Mouse (Mus musculus) intestine, embryonic 16.5 days (tissue): Measurements from ENCODE around the gene Arhgef3. TPM values are rescaled to one million over a fixed set of nuclear protein-coding genes. Genes with fewer than 3 reads are reported as not detected.
"Not testable (repeated sequence)": the region's sequence is repeated elsewhere in the genome, so short reads cannot be mapped to it uniquely, and the experiment has no call there.

Experiments
- ATAC-seq: fragments of 200-750 bp; cut with Nextera tagmentation; 2 replicates; pipeline ENCODE4 v1.8.0; 2017; ENCODE audit warnings: moderate TSS enrichment, moderate library complexity
- H3K27ac ChIP-seq: fragments of 300-500 bp; sonication (generic); 2 replicates; pipeline ENCODE4 v1.5.1; 2014; ENCODE audit warnings: mild to moderate bottlenecking, low read length
- H3K27me3 ChIP-seq: fragments of 300-500 bp; sonication (generic); replicated peaks from 2 replicates; pipeline ENCODE4 v1.6.1; 2014; ENCODE audit warnings: low read length, control low read depth, mixed read lengths; ENCODE audit not compliant: control insufficient read depth, insufficient read depth
- H3K36me3 ChIP-seq: fragments of 300-500 bp; sonication (generic); 2 replicates; pipeline ENCODE4 v1.6.1; 2014; ENCODE audit warnings: low read length, control low read depth; ENCODE audit not compliant: control insufficient read depth, insufficient read depth
- H3K4me1 ChIP-seq: fragments of 300-500 bp; sonication (generic); 2 replicates; pipeline ENCODE4 v1.6.1; 2014; ENCODE audit warnings: low read length, control low read depth, mixed read lengths; ENCODE audit not compliant: control insufficient read depth, insufficient read depth
- H3K4me2 ChIP-seq: fragments of 300-500 bp; sonication (generic); 2 replicates; pipeline ENCODE4 v1.6.1; 2014; ENCODE audit warnings: low read depth, low read length, control low read depth
- H3K4me3 ChIP-seq: fragments of 300-500 bp; sonication (generic); 2 replicates; pipeline ENCODE4 v1.5.1; 2014; ENCODE audit warnings: mild to moderate bottlenecking, low read length
- H3K9ac ChIP-seq: fragments of 300-500 bp; sonication (generic); 2 replicates; pipeline ENCODE4 v1.6.1; 2014; ENCODE audit warnings: low read depth, low read length
- H3K9me3 ChIP-seq: fragments of 300-500 bp; sonication (generic); 2 replicates; pipeline ENCODE4 v1.6.1; 2016; ENCODE audit warnings: low read length, control low read depth; ENCODE audit not compliant: control insufficient read depth
- WGBS: fragments of 180-500 bp; shearing (Covaris S2); extraction: QIAGEN DNeasy Blood & Tissue Kit; methylation state at CpG from one replicate; pipeline ENCODE4 v1.1.7; 2014; 5-methylcytosine and 5-hydroxymethylcytosine counted together
- polyA plus RNA-seq: library from polyadenylated mRNA; unstranded; fragments of >200 nt; fragmentation: Nextera tagmentation; extraction: Ambion mirVana; gene quantifications from 2 replicates; pipeline ENCODE4 v1.2.1, GENCODE M21; 2015

Arhgef3 gene
- polyA plus RNA-seq, 1 experiment from 2014 or later: 12.0 TPM

- not testable (repeated sequence) for H3K27me3 ChIP-seq, H3K4me1 ChIP-seq, H3K36me3 ChIP-seq, ATAC-seq, H3K4me3 ChIP-seq, H3K4me2 ChIP-seq, H3K9me3 ChIP-seq, H3K27ac ChIP-seq, H3K9ac ChIP-seq
- 91% methylated on average over 10 of the region's 10 CpGs for WGBS
Observed at GRCm38 (mm10) chr14:27246948-27247347, 132.2 kb downstream of the Arhgef3 start.

- H3K9me3 ChIP-seq: no peaks in the 10 kb centered on the region
- H3K9ac ChIP-seq: no peak overlapping the region
- H3K36me3 ChIP-seq: no peaks in the 10 kb centered on the region
- no peak overlapping the region for H3K27ac ChIP-seq
- H3K4me2 ChIP-seq: no peak overlapping the region
- no peak for ATAC-seq
- WGBS: 92% methylated on average over 1 of the region's 1 CpGs
- H3K4me1 ChIP-seq: no peaks in the 10 kb centered on the region
- H3K4me3 ChIP-seq: no peak overlapping the region
- no peaks in the 10 kb centered on the region for H3K27me3 ChIP-seq
Observed at GRCm38 (mm10) chr14:27249121-27249520, 134.4 kb downstream of the Arhgef3 start.

- Histone ChIP-seq H3K4me3 (no peak overlapping the region), H3K36me3 (no peaks in the 10 kb centered on the region), H3K27ac (no peak overlapping the region), H3K27me3 (no peaks in the 10 kb centered on the region), H3K9ac (no peak overlapping the region), H3K9me3 (no peaks in the 10 kb centered on the region), H3K4me2 (no peak overlapping the region), H3K4me1 (no peaks in the 10 kb centered on the region)
- WGBS: 73% methylated on average over 7 of the region's 7 CpGs
- ATAC-seq: no peak
Observed at GRCm38 (mm10) chr14:27250281-27250789, 135.6 kb downstream of the Arhgef3 start.

GRCm38 (mm10) chr14:27253391-27253790 is 138.7 kb downstream of the Arhgef3 start:
- H3K4me1 ChIP-seq: no peaks in the 10 kb centered on the region
- 88% methylated on average over 5 of the region's 5 CpGs for WGBS
- no peak overlapping the region for H3K9ac ChIP-seq
- H3K27ac ChIP-seq: no peak overlapping the region
- no peaks in the 10 kb centered on the region for H3K27me3 ChIP-seq
- ATAC-seq: no peak
- no peaks in the 10 kb centered on the region for H3K9me3 ChIP-seq
- no peak overlapping the region for H3K4me3 ChIP-seq
- no peaks in the 10 kb centered on the region for H3K36me3 ChIP-seq
- H3K4me2 ChIP-seq: no peak overlapping the region

- Histone ChIP-seq H3K4me1 (no peaks in the 10 kb centered on the region), H3K4me3 (no peak overlapping the region), H3K9me3 (no peaks in the 10 kb centered on the region), H3K9ac (no peak overlapping the region), H3K36me3 (no peaks in the 10 kb centered on the region), H3K4me2 (no peak overlapping the region), H3K27me3 (no peaks in the 10 kb centered on the region), H3K27ac (no peak overlapping the region)
- 80% methylated on average over 4 of the region's 6 CpGs for WGBS
- ATAC-seq: no peak
Observed at GRCm38 (mm10) chr14:27262349-27262748, 147.7 kb downstream of the Arhgef3 start.

GRCm38 (mm10) chr14:27266601-27267000 is 151.9 kb downstream of the Arhgef3 start:
- 78% methylated on average over 1 of the region's 1 CpGs for WGBS
- H3K4me1 ChIP-seq: no peaks in the 10 kb centered on the region
- no peaks in the 10 kb centered on the region for H3K9me3 ChIP-seq
- H3K4me2 ChIP-seq: no peak overlapping the region
- H3K27me3 ChIP-seq: no peaks in the 10 kb centered on the region
- ATAC-seq: no peak
- no peak overlapping the region for H3K27ac ChIP-seq
- H3K36me3 ChIP-seq: no peaks in the 10 kb centered on the region
- no peak overlapping the region for H3K9ac ChIP-seq
- H3K4me3 ChIP-seq: no peak overlapping the region

GRCm38 (mm10) chr14:27268137-27268536 is 153.4 kb downstream of the Arhgef3 start:
- WGBS: 84% methylated on average over 5 of the region's 5 CpGs
- ATAC-seq: no peak

GRCm38 (mm10) chr14:27268986-27269700 is 154.4 kb downstream of the Arhgef3 start:
- no peaks in the 10 kb centered on the region for H3K36me3 ChIP-seq
- H3K4me3 ChIP-seq: no peak overlapping the region
- 81% methylated on average over 16 of the region's 16 CpGs for WGBS
- H3K9ac ChIP-seq: no peak overlapping the region
- H3K4me2 ChIP-seq: no peak overlapping the region
- no peaks in the 10 kb centered on the region for H3K27me3 ChIP-seq
- no peaks in the 10 kb centered on the region for H3K9me3 ChIP-seq
- no peaks in the 10 kb centered on the region for H3K4me1 ChIP-seq
- no peak overlapping the region for H3K27ac ChIP-seq
- no peak for ATAC-seq

More at GRCm38 (mm10) chr14:27268137-27268536, 153.4 kb downstream of the Arhgef3 start:
- no peaks in the 10 kb centered on the region for H3K4me1 ChIP-seq
- no peak overlapping the region for H3K27ac ChIP-seq
- no peaks in the 10 kb centered on the region for H3K36me3 ChIP-seq
- no peaks in the 10 kb centered on the region for H3K27me3 ChIP-seq
- no peak overlapping the region for H3K4me3 ChIP-seq
- H3K9me3 ChIP-seq: no peaks in the 10 kb centered on the region
- H3K4me2 ChIP-seq: no peak overlapping the region
- H3K9ac ChIP-seq: no peak overlapping the region

- no peak for ATAC-seq
- 54% methylated on average over 4 of the region's 4 CpGs for WGBS
- Histone ChIP-seq H3K4me2 (no peak overlapping the region), H3K4me1 (no peaks in the 10 kb centered on the region), H3K9me3 (no peaks in the 10 kb centered on the region), H3K27ac (no peak overlapping the region), H3K4me3 (no peak overlapping the region), H3K27me3 (no peaks in the 10 kb centered on the region), H3K36me3 (no peaks in the 10 kb centered on the region), H3K9ac (no peak overlapping the region)
Observed at GRCm38 (mm10) chr14:27269836-27270235, 155.1 kb downstream of the Arhgef3 start.

- H3K27ac ChIP-seq: no peak overlapping the region
- WGBS: 89% methylated on average over 4 of the region's 4 CpGs
- no peak overlapping the region for H3K9ac ChIP-seq
- H3K36me3 ChIP-seq: no peaks in the 10 kb centered on the region
- no peaks in the 10 kb centered on the region for H3K27me3 ChIP-seq
- no peak overlapping the region for H3K4me2 ChIP-seq
- ATAC-seq: no peak
- H3K4me3 ChIP-seq: no peak overlapping the region
- H3K4me1 ChIP-seq: no peaks in the 10 kb centered on the region
- H3K9me3 ChIP-seq: no peaks in the 10 kb centered on the region
Observed at GRCm38 (mm10) chr14:27270466-27270865, 155.8 kb downstream of the Arhgef3 start.
